Mouse (Mus musculus) urinary bladder, postnatal 10 days (tissue): ENCODE results near the gene Gpkow.

ENCODE experiments used
- DNase-seq: peaks from one replicate; pipeline ENCODE4 v3.0.0; 2022; ENCODE audit warnings: low spot score

Gene Gpkow

DNA sequence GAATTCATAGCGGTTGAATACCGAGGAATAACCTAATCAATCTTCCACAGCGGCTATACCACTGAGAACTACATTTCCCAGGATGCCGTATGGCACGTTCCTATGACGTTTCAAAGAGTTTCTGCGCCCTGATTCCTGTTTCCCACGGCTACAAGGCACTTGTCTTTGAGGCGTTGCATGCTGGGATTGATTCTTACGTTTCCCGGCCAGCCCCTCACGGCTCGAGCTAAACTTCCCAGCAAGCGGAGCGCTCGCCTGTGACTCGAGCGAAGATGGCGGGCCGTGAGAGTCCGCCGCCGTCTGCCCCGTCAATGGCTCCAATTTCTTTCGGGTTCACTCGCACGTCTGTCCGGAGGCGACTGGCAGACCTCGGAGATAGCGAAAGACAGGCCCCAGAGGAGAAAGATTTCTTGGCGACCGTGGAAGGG is at the start of gene Gpkow:
Gpkow (plus strand) TSS at position 178 of the 428 bp plus-strand sequence.
- DNase-seq = peak; percentile 13

DNA sequence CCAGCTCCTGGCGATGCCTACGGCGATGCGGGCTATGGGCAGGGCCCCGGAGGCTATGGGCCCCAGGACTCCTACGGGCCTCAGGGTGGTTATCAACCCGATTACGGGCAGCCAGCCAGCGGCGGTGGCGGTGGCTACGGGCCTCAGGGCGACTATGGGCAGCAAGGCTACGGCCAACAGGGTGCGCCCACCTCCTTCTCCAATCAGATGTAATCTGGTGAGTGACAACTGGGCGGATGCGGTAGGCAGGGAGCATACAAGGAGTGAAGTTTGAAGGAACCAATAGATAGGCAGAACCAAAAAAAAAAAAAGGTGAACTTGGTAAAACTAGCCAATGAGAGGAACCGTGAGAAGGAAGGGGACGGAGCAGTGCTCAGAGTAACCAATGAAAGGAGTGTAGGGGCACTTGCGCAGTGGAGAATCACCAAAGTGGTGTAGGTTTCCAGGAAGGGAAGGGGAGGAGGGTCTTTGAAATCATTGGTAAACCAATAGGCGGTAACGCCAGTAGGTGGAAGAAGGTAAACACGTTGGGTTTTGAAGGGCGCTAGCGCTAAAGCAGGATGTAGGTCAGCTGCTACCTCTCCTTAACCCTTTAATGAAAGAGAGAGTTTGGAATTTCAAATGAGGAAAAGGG is 48.1 kb upstream of the Gpkow start:
- DNase-seq = no peak

DNA sequence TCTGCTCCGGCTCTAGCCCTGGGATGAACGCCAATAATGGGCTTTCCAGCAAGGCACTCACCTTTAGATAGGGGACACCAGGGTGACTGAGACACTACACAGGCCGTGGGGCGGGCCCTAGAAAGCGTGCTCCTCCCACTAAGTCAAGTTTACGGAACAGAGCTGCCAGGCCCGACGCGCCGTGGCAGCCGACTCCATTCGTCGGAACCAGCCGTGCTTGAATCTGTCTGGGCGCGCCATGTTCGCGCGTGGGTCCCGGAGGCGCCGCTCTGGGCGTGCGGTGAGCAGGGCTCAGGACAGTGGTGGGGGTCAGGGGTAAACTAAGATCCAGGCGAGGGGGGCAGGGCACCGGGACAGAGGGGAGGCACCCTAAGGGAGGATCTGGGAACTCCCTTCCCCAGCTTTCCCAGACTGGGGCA is 39.7 kb upstream of the Gpkow start, which contains the start of gene Prickle3:
Prickle3 (plus strand) TSS at position 40 of the 419 bp plus-strand sequence.
- no peak for DNase-seq

DNA sequence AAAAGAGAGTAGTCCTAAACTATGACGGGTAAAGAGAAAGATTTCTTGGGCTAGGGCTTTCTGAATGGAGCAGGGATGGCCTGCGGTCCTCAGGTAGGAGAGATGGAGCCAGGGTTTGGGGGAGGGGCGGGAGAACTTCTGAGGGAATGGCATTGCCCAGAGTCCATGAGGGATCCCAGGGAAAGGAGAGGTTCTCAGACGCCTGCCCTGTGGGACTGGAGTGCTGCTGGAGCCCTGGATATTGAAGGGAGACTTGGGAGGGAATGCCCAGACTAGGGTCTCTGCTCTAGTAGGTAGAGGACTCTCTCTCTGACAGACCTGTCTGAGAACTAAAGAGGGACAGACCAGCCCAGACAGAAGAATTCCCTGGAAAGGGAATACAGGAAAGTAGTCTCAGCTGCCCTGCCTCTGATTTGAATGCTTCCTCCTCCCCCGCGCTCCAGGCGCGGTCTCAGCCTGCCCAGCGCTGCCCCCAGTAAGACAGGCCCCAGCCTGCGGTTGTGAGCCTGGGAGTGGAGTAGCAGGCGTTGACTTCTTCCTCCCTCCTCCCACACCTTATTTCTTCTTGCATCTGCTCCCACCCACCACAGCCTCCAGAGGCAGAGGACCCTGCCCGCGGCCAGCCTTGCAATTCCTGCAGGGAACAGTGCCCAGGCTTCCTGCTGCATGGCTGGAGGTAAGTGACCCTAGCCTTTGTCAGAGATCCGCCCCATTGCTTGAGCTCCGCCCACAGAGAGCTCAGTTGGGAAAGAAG is 38.7 kb upstream of the Gpkow start:
- no peak for DNase-seq

DNA sequence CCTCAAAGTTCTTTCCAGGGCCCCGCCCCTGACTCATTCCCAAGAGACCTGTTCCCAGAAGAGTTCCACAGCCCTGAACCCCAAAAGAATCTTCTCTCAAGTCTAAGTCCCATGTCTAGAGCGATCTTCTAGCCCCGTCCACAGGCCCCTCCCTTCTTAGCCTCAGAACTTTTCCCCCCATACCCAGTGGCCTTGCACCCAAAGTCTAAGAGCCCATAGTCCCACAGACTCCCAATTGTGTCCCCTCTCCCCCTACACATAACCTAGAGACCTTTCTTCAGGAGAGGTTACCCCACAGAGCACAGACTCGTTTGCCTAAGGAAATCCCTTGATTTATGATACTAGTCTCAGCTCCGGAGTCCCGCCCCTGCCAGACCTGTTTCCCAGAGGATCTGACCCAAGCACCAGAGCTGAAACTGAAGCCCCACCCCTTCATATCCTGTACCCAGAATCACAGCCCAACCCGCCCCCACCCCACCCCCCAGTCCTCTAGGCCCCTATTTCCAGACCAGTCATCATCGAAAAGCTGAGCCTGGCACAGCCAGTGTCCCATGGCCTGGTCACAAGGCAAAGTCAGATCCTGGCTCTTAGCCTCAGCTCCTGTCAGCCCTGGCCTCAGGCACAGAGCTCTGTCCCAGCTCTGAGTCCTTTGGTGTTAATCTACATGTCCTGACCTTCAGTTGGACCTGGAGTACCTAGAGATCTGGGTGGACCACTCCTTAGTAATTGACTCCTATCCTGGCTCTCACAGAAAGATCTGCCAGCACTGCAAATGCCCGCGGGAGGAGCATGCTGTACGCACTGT is 37.9 kb upstream of the Gpkow start:
- DNase-seq = no peak

DNA sequence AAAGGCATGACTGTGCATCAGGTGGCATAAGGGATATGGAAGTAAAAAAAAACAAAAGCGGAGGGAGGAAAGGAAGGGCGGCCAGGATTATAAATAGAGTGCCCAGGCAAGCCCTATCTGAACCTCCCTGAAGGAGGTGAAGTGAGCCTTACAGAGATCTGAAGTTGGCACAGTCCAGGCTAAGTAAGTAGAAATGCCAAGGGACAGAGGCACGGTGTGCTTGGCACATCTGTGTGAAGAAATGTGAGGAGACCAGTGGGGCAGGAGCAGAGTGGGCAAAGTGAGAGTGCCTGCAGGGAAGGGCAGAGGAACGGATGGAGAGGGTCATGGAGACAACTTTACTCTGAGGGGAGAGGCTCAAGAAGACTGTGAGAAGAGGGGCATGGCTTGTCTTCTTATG is 35.8 kb upstream of the Gpkow start:
- no peak for DNase-seq

DNA sequence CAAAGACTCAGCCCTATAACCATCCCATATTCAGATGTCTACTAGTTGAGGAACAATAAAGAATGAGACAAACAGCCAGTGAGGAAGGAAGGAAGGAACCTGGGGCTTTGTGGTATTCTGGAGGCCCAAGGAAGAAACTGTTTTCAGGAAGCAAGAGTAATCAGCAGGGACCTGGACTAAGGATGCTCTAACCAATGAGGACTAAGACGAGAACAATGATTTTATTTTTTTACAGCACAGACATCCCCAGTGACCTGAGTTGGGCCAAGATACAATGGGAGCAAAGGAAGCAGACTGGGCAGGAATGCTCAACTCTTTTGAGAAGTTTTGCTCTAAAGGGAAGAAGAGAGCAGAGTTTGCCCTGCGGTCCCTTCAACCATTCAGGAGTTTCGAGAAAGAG is 34.0 kb upstream of the Gpkow start:
- DNase-seq = no peak

DNA sequence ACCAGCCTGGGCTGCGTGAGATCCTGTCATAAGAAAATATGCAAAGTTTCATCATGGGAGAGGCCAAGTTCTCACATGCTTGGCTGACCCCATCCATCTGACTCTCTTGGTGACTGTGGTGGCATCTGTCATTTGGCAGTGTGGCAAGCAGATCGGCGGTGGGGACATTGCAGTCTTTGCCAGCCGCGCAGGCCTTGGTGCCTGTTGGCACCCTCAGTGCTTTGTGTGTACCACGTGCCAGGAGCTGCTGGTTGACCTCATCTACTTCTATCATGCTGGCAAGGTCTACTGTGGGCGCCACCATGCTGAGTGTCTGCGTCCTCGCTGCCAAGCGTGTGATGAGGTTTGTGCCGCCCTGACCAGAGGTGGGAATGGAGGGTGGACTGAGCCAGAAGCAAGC is 32.1 kb upstream of the Gpkow start:
- DNase-seq = no peak

DNA sequence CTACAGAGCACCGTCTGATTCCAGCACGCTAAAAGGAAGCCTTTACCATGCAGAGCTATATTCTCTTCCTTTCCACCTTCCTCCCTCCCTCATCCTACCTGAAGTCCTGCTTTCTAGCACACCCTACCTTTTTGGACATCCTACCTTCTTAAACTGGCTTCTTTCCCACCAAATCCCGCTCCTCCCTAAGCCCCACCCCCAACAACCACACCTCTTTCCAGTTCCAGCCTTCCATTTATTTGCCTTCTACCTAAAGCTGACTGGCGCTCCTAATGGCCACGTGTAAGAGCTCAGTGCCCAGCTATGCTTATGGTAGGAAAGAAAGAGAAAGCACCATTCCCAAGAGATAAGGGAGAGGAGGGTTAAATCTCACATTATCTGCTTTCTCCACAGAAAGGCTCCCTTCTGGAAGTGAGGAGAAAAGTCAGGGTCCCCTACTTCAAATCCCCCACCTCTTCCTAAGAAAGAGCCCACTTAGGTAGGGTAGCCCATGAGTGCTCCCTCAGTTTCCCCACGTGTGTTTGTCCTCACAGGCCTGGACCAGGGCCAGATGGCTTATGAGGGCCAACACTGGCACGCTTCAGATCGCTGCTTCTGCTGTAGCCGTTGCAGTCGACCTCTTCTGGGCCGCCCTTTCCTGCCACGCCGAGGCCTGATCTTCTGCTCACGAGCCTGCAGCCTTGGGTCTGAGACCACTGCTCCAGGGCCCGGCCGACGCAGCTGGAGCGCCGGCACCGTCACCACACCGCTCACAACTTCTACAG is 31.0 kb upstream of the Gpkow start:
- no peak for DNase-seq

DNA sequence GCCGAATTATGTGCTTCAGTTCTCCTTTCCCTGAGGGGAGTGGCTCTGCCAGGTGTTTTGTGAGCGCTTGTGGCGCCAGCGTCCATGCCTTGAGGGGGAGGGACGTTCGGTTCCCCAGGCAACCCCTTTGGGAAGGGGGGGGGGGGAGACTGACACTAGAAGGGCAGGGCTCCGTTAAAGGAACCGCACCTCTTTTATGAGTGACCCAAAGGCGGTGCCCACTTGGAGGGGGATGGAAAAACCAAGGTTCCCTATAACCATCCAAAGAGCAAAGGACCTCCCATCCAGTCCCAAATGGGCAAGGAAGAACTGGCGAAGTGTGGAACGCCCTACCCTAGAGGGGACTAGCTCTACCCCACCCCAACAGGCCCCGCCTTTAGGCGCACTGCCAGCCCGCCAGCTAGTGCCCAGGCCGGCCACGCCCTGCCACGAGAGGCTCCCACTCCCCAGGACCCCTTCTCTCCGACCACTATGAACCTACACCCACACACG is 26.5 kb upstream of the Gpkow start:
- DNase-seq = no peak

DNA sequence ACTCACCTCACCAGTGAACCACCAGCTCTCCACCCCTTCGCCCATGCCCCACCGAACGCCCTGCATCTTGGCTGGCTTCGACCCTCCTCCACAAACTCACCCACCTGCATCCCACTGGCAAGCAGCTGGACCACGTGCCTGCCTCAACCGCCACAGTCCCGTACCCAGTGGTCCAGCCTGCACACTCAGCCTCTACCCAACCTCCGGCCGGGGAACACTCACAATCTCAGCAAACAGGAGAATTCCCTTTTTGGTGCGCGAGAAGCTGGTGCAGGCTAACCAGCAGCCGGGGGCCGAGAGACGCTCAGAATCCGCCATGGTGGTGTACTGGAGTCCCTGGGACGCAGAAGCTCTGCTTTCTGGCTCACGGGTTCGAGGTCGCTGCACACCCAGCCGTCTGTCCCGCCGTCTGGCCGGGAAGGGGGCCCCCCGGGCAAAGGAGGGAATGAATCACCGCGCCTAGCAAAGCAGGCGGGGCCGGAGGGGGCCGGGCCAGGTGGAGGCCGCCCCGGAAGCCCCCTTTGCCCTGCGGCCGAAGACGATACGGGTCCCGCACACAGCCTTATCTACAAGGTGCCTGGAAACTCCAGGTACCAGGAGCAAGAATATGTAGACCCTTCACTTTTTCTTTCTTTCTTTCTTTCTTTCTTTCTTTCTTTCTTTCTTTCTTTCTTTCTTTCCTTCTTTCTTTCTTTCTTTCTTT is 25.9 kb upstream of the Gpkow start, which contains the start of gene Plp2:
Plp2 (minus strand) TSS at position 470 of the 703 bp plus-strand sequence.
- DNase-seq = no peak

DNA sequence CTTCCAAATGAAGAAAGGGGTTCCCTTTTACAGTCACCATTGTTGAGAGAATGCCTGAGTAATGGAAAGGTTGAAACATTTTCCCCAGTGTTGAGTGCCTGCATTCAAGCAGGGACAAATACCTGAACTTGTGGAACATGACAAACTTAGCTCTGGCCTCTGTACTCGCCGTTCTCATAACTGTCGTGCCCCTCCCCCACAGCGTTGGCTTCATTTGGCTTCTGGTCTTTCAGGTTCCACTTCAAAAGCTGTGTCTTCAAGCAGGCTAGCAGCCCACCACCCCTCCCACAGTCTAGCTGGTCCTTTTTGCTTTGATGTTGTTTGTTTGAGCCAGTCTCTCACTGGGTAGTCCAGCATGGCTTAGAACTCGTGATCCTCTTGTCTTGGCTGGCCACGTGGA is 24.2 kb upstream of the Gpkow start:
- DNase-seq = no peak

DNA sequence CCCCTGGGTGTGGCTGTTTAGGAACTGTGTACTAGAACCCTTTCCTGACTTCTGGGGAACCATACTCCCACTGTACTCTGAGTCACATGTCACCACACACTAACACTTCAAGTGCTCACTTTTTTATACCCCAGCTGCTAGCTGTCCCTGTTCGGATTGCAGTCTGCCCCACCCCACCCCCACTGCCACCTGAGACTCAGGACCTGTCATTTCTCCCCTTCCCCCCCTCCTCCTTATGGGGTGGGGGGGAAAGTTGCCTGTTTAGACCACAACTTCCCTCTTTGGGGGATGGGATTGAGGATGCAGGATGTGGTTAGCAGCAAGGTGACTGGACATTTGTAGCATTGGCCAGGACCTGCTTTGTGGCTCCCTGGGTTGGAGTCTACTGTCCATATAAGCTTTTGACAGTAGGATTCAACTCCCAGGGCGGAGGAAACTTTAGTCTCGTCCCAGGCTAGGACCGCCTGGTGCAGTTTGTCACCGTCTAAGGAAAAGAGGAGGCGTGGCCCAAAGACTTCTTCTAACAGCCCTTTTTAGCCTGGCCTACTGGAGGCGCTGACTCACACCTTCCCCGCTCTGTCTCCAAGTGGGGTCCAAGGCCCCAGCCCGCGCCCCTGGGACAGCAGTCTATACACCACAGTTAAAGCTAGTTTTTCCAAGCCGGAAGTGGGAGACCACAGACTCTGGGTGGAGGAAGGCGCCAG is 23.2 kb upstream of the Gpkow start:
- DNase-seq = no peak

DNA sequence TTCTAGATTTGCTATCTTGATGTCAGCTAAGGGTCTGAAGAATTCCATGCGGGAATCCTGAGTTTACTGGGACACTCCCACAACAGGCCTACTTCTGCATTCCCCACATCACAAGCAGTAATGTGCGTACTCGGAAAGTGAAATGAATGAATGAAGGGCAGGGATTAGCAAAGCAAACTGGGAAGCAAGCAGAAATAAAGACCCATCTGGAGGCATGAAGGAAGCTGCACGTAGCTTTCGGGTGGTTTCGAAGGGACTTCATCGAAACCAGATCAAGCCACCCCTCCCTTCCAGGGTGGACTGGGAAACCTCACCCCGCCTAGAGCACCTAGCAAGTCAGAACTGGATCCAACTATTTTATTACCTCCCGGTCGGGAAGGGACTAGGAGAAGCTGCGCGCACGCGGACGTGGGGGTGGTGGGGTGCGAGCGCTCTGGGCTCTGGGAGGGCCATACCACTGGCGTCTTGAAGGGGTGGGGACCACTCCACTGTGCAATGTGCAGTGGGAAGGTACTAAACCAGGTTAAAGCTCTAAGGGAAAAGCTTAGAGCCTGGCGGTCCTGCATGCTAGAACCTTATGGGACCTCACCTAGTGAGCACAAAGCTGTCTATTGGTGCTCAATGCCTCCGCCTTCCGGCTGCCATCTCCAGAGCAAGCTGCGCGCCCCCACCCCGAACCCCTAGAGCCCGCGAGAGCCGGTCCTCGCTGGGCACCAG is 22.5 kb upstream of the Gpkow start:
- no peak for DNase-seq

DNA sequence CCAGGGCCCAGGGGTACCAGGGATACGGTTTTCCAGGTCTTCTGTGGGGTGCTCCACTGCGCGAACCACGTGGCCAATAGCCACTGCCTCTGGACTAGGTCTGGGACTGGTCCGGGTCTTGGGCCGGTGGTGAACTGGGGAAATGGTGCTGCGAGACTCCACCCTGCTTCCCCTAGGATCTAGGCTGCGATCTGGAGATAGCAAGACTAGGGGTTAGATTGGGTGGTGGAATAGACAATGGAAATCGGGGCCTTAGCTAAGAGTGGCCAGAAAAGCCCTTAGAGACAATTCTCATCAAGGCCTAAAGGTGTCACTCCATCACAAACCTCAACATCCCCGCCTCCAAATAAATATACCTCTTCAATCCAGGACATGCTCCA is 21.9 kb upstream of the Gpkow start:
- DNase-seq = no peak

DNA sequence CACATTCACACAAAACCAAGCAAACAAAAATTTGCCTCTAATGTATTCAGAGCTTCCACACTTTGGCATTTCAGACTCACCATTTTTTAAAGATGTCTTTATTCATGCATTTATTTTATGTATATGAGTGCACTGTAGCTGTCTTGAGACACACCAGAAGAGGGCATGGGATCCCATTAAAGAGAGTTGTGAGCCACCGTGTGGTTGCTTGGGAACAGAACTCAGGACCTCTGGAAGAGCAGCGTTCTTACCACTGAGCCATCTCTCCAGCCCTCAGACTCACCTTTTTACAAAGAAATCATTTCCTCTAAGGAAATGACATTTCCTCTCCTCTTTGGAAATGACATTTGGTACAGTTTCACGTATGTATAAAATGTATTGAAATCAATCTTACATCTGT is 17.9 kb upstream of the Gpkow start:
- DNase-seq = no peak

DNA sequence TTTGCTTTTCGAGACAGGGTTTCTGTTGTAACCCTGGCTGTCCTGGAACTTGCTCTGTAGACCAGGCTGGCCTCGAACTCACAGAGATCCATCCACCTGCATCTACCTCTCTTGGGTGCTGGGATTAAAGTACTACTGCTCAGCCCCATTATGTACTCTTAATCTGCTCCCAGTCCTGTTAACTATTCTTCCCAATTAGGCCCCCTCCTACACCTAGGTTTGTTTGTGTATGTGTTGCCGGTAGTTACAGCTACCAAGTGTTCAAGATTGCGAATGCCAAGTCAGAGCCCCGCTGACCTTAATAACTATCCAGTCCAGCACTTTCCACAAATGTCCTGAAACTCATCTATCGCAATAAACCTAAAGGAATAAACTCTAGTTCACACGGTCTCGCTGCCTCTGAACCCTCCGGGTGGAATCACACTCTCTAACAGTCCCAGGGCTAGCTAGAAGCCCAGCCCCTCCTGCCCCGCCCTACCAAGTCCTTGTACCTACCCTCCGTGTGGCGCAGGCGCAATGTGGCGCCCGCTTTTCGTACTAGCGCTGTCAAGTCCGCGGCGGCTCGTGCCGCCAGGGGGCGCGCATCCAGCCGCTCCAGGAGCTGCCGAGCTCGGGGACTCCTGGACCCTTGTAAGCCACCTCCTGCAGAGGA is 17.4 kb upstream of the Gpkow start:
- no peak for DNase-seq

DNA sequence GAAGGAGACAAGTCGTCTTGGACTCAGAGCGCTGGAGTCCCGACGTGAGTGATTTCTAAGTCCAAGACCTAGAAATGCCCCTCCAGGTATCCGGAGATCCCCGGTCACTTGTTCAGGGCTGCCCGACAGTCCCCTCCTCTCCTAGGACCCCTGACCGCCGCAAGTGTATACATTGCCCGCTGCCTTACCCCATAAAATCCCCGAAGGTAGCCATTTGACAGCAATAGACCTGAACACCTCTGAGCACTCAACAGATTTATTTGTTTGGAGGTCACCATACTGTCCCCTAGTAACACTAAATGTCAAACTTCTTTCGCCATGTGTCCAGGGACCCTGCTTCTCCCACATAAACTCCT is 16.9 kb upstream of the Gpkow start:
- DNase-seq = no peak

DNA sequence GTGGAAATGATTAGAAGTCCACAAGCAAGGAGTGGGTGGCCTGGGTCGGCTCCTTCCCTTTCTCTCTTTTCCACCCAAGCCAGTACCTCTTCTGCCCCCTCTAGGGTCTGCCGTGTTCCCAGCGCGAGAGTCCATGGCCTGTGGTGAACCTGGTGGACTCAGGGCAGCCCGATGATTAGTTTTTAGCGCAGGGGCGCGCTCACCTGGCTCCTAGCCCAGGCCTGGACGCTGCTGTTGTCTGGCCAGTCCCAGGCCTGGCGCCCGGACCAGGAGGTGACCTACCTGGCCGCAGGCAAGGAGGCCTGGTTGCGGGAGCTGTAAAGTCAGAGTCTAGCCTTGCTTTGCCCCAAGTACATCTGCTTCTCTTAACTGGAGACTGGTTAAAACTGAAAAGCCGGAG is 16.1 kb upstream of the Gpkow start, which contains the start of gene Magix:
Magix (minus strand) TSS at position 388 of the 400 bp plus-strand sequence.
- no peak for DNase-seq
